Mouse (Mus musculus): ENCODE data around the gene Eif4g3.

- no peak for TF ChIP-seq CTCF (IDR thresholded peaks at IDR 0.05; ENCODE audit: borderline replicate concordance, control insufficient read depth, extremely low read depth, insufficient read depth, low read length, poor library complexity)
- TF ChIP-seq POLR2A (IDR thresholded peaks at IDR 0.05; ENCODE audit: control insufficient read depth, extremely low read depth, insufficient read depth, low read length, poor library complexity) = no peak
These were observed 3.4 kb upstream of the Eif4g3 start for GRCm38 (mm10) chr4:137989426-137989825.

Measured in thymus, adult 2 months (tissue).